Mouse (Mus musculus) heart, postnatal 0 days (tissue): ENCODE measurements around the gene Srrt.
"Not testable (repeated sequence)": the region's sequence is repeated elsewhere in the genome, so short reads cannot be mapped to it uniquely, and the experiment has no call there.

Experiments used
- CTCF ChIP-seq: IDR thresholded peaks from 2 replicates; pipeline ENCODE4 v1.5.1; 2016; ENCODE audit warnings: antibody characterized with exemption, control low read depth, low read depth
- EP300 ChIP-seq: IDR thresholded peaks from 2 replicates; pipeline ENCODE4 v1.6.1; 2016; ENCODE audit warnings: antibody characterized with exemption, low read depth

DNA sequence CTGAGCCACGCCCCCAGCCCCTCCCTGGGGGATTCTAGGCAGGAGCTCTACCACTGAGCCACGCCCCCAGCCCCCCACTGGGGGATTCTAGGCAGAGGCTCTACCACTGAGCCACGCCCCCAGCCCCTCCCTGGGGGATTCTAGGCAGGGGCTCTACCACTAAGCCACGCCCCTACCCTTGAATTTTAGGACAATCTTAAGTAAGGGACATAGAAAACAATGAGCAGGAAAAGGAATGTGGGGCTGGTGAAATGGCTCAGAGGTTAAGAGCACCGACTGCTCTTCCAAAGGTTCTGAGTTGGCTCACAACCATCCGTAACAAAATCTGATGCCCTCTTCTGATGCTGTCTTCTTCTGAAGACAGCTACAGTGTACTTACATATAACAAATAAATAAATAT, 23.1 kb downstream of the Srrt start:
- TF ChIP-seq CTCF, EP300: not testable (repeated sequence)
